Mouse (Mus musculus) bone marrow, adult 2 months (tissue): ENCODE measurements at regions not wholly inside any gene's neighbourhood (a gene's known extent, or its start where the extent isn't known, plus 50 kb on each side); places are given as distances from the start of the nearest gene placed in this dataset.
"Not testable (repeated sequence)": the region's sequence is repeated elsewhere in the genome, so short reads cannot be mapped to it uniquely, and the experiment has no call there.

Experiments
- CTCF ChIP-seq: fragments of 200-500 bp; IDR thresholded peaks from 2 replicates; pipeline ENCODE4 v1.5.1; 2011; ENCODE audit warnings: low read length, control low read depth; ENCODE audit not compliant: control insufficient read depth, insufficient read depth
- POLR2A ChIP-seq: fragments of 200-500 bp; IDR thresholded peaks from 2 replicates; pipeline ENCODE4 v1.6.1; 2011; ENCODE audit warnings: low read depth, mild to moderate bottlenecking, control low read depth, low read length, borderline replicate concordance; ENCODE audit not compliant: control insufficient read depth

DNA sequence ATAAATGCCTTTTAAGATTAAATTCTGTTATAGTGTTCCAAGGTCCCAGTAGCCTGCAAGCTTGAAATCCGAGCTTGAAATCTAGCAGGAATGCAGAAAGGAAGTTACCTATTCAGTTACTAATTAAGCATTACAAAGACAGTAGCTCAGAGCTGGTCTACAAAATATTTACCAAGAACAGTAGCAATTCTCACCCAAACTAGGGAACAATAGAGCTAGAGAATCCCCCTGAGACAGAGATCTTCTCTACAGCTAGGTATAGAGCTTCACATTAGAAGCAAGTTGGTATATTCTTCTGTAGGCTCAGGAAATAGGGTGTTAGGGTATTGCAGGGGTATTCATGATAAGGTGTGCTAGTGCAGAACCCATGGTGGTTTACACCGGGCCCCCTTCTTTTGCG is 114.3 kb downstream of the Ibtk start:
- not testable (repeated sequence) for TF ChIP-seq POLR2A, CTCF
